37 mouse cellular contexts compared by ENCODE assay signal in genomic region chr10:117312168-117312567, GRCm38 (mm10). TPM values are rescaled to one million over a fixed set of nuclear protein-coding genes. Genes with fewer than 3 reads are reported as not detected.
"Had no signal": no experiment of that assay in that cellular context is flagged by ENCODE, and none has a peak within 500 bp of the region (broad histone marks: within the 10 kb centered on the region; RNA-seq: fewer than 3 reads in every experiment).

No protein-coding gene starts in this region.

- H3K4me3 ChIP-seq: heart, embryonic 12.5 days; heart, embryonic 13.5 days; heart, embryonic 15.5 days; hindbrain, embryonic 10.5 days; hindbrain, embryonic 12.5 days; hindbrain, embryonic 13.5 days; hindbrain, embryonic 15.5 days; intestine, embryonic 15.5 days; kidney, embryonic 15.5 days; layer of hippocampus, adult 2 months; left cerebral cortex, adult 2 months had no signal

- H3K9ac ChIP-seq: heart, embryonic 12.5 days; heart, embryonic 13.5 days; heart, embryonic 15.5 days; hindbrain, embryonic 12.5 days; hindbrain, embryonic 13.5 days; hindbrain, embryonic 14.5 days; hindbrain, embryonic 15.5 days; intestine, embryonic 15.5 days; kidney, embryonic 15.5 days had no signal

- ATAC-seq: hindbrain, embryonic 16.5 days; hindbrain, postnatal 0 days; inflammation-experienced regulatory T-cells, adult 6 months; intestine, embryonic 15.5 days; intestine, embryonic 16.5 days; intestine, postnatal 0 days had no signal

- H3K4me1 ChIP-seq: heart, embryonic 12.5 days; heart, embryonic 13.5 days; heart, embryonic 15.5 days; hindbrain, embryonic 12.5 days; hindbrain, embryonic 13.5 days; hindbrain, embryonic 15.5 days; intestine, embryonic 15.5 days had no signal

- H3K36me3 ChIP-seq: heart, embryonic 12.5 days; heart, embryonic 13.5 days; heart, embryonic 15.5 days; hindbrain, embryonic 10.5 days; hindbrain, embryonic 12.5 days; hindbrain, embryonic 13.5 days; hindbrain, embryonic 15.5 days; intestine, embryonic 15.5 days; kidney, embryonic 15.5 days had no signal

- H3K27me3 ChIP-seq: heart, embryonic 12.5 days; heart, embryonic 13.5 days; heart, embryonic 15.5 days; hindbrain, embryonic 12.5 days; hindbrain, embryonic 13.5 days; hindbrain, embryonic 15.5 days; intestine, embryonic 15.5 days; kidney, embryonic 15.5 days had no signal

- H3K4me2 ChIP-seq: heart, embryonic 12.5 days; heart, embryonic 13.5 days; heart, embryonic 15.5 days; hindbrain, embryonic 12.5 days; hindbrain, embryonic 13.5 days; hindbrain, embryonic 14.5 days; hindbrain, embryonic 15.5 days; intestine, embryonic 15.5 days; kidney, embryonic 15.5 days had no signal

- DNase-seq: heart, postnatal 14 days; heart, postnatal 36 days; heart, postnatal 4 days; kidney, adult 11 months; kidney, adult 18-20 months; kidney, adult 2 months; kidney, adult 8-10 months; kidney, adult 9 months; kidney, postnatal 10 days; kidney, postnatal 14 days; kidney, postnatal 25 days; kidney, postnatal 36 days; kidney, postnatal 4 days; layer of hippocampus, adult 9-11 months; layer of hippocampus, postnatal 36 days had no signal

- H3K27ac ChIP-seq: heart, embryonic 13.5 days; heart, embryonic 15.5 days; hindbrain, embryonic 10.5 days; hindbrain, embryonic 12.5 days; hindbrain, embryonic 13.5 days; hindbrain, embryonic 14.5 days; hindbrain, embryonic 15.5 days; hindbrain, postnatal 0 days; intestine, embryonic 15.5 days; kidney, embryonic 15.5 days; kidney, postnatal 0 days; layer of hippocampus, adult 2 months; left cerebral cortex, adult 2 months had no signal

- H3K9me3 ChIP-seq: heart, embryonic 12.5 days; heart, embryonic 13.5 days; heart, embryonic 15.5 days; hindbrain, embryonic 10.5 days; hindbrain, embryonic 12.5 days; hindbrain, embryonic 13.5 days; hindbrain, embryonic 15.5 days; intestine, embryonic 15.5 days; kidney, embryonic 15.5 days had no signal

RNA-seq across cellular contexts. Expression of gene Lyz1, which starts 19.5 kb away (rescaled TPM):
- total RNA-seq: hematopoietic stem cell, adult 5-6 weeks had no signal
- polyA plus RNA-seq: hindbrain, embryonic 10.5 days; hindbrain, embryonic 11.5 days; hindbrain, embryonic 12.5 days; hindbrain, embryonic 13.5 days; hindbrain, embryonic 14.5 days; hindbrain, embryonic 15.5 days; hindbrain, embryonic 16.5 days; hindbrain, postnatal 0 days; kidney, embryonic 14.5 days; kidney, embryonic 15.5 days; kidney, embryonic 16.5 days had no signal
